Mouse (Mus musculus) gastrocnemius, adult 8-10 months (tissue): Measurements from ENCODE around the gene Fkbp9. TPM values are rescaled to one million over a fixed set of nuclear protein-coding genes. Genes with fewer than 3 reads are reported as not detected.
A peak's percentile ranks its signal among the peaks of the same experiment; 100 is the strongest.

Experiments used
- DNase-seq, 2 experiments: peaks; one replicate each; pipeline ENCODE4 v3.0.0; 2022; ENCODE audit warnings: low spot score in 2 of 2
- total RNA-seq, 4 experiments: library from RNA; stranded (reverse); gene quantifications; 2 replicates each; pipeline ENCODE4 v1.2.4; 2022

Gene Fkbp9
- 10 to 100 TPM; 58.9 to 65.0 (median 60.8) TPM for total RNA-seq

DNA sequence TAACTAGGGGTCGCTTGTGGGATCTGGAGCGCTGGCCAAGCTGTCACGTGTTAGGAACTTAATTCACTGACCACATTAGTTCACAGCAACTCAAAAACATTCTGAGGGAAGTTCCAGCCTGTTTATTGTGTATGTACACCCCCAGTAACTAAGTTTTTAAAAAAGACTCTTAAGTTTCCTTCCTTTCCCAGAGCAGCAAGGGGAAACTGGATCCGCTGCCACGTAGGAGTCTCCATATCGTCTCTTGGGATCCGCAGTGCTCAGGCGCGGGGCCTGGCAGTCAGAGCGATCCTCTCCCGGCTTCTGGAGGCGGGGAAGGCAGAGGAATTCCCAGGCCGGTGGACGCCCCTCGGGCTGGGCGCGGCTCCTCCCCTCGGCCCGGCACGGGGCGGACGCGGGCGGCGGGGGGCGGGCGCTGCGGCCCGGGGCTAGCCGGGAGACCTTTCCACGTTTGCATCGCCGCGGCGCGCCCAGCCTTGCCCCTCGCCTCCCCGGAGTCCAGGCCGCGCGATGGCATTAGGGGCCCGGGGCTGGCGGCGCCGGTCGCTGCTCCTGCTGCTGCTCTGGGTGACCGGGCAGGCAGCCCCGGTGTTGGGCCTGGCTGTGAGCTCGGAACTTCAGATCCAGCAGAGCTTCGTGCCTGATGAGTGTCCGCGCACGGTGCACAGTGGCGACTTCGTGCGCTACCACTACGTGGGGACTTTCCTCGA lies at the start of gene Fkbp9:
Fkbp9 (plus strand) TSS at position 363 of the 710 bp plus-strand sequence.
- DNase-seq, result peak; percentile 76 to 79

DNA sequence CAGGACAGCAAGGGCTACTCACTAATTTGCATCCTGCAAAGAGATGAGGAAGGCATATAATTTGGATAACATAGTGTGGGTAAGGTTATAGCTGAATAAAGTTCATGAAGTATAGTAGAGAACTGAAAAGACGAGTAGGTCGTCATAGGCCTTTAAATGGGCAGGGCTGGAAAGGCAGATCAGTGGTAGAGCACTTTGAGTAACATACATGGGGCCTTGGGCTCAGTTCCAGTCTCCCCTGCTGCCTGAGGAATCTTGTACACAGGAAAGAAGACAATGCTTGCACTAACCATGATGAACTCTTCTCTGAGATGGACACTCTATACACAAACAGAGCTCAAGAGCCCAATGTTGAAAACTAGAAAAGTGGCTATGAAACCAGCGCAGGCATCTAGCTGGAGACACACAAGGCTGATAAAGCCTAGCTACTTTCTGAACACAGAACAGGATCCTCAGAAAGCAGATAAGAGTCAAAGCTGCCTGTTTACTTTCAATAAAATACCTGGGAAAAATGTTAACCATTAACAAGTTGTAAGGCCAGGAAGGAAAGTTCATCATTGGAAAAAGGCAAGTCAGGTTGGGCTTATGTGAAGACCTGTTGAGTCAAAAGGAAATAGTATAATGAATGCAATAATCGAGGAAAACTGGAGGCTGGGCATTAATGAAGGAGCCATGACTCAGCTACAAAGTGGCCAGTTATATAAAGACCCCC lies 48.1 kb upstream of the Fkbp9 start:
- no peak for DNase-seq

DNA sequence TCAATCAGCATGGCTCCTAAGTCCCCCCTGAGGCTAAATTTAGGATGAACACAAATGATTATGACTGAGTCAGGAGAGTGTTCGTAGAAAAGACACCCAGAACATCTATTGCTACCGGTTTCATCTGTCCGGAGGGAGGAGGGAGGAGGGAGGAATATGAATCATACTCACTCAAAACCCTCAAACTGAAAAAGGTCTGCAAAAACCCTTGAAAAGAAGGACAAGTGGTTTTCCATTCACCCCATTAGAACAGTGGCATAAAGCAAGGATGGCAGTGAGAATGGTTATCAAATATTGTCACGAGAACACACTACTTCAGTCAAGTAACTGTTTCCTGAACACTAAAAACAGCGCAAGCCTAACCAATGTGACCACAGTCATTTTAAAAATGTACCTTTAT lies 46.8 kb upstream of the Fkbp9 start:
- DNase-seq, result no peak

DNA sequence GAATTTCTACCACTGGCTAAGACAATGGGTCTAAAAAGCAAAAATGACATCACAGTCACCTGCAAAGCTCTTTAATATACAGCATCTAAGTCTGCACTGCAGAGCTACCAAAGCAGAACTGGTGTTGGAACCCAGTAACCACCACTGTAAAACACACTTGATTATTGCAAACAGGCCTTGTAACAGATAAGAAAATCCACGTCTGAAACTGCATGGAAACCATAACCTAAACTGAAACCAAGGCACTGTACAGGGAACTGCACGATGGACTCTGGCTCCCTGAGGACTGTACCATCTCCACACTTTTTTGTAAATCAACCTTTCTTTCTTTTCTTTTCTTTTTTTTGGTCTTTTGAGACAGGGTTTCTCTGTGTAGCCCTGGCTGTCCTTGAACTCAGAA lies 44.2 kb upstream of the Fkbp9 start:
- no peak for DNase-seq

DNA sequence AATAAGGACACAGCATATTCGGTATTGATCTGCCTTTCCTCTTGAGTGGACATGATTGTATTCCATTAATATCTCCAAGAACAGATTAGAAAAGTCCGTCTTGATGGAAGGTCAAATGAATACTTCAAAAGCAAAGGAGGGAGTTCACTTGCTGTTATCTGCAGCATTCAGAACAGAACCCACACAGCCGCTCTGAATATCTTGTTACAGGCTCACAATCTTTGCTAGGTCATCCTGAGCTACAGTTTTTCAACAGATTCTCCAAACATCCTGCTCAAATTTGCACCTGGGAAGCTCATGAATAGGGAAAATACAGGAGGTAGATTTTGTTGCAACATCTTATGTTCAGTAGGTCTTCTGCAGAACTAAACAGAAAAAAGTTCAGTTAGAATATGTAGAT lies 42.5 kb upstream of the Fkbp9 start:
- DNase-seq, result no peak

DNA sequence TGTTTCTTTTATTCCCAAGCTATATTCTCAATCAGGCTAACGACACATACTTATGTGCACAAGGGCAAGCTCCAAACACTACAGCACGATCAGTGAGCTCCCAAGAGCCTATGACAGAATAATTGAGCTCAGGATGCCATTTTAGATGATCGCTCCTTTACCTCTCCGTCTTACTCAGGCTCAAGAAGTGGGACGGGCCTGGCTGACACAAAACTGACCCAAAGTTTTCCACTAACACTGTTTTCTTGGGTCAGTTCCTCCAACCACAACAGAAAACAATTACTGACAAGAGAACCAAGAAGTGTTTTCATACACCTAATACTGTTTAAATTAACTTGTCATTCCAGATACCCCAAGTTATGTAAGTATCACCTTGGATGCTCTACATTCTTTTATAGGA lies 37.0 kb upstream of the Fkbp9 start:
- DNase-seq, result no peak

DNA sequence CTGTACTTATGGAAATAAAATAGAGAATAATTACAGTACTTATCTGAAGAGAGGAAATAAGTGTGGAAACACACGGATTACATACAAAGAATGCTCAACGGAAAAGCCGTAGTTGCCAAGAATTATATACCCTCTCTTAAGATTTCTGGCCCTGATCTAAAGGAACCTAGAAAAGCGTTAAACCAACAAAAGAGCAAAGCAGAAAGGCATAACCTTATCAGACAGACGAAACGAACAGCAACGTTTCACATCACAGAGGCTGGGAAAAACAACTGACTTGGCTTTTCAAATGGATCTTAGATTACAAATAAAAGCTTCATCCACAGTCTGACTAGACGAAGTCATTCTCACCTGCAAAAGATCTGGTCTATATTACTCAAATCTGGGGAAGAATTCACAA lies 35.6 kb upstream of the Fkbp9 start:
- no peak for DNase-seq

DNA sequence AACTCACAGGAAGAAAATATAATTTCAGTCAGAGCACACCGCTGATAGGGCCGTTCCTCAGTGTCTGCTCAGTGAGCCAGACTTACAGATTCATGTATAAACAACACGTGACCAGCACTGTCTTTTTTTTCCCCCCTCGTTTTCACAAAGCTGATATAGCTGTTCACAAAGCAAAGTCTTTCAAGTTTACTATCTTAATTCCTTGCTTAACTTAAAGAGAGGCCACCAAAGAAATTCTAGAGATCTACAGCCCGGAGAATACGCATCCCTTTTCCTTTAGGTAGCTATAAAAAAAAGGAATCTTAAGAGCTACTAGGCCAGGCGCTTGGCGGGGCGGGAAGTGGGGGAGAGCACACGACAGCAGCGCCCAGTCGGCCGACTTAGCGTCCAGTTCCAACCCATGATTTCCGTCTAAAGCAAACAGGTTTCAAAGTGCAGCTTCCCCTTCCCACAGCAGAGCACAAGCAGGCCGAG lies 35.2 kb upstream of the Fkbp9 start:
- no peak for DNase-seq

DNA sequence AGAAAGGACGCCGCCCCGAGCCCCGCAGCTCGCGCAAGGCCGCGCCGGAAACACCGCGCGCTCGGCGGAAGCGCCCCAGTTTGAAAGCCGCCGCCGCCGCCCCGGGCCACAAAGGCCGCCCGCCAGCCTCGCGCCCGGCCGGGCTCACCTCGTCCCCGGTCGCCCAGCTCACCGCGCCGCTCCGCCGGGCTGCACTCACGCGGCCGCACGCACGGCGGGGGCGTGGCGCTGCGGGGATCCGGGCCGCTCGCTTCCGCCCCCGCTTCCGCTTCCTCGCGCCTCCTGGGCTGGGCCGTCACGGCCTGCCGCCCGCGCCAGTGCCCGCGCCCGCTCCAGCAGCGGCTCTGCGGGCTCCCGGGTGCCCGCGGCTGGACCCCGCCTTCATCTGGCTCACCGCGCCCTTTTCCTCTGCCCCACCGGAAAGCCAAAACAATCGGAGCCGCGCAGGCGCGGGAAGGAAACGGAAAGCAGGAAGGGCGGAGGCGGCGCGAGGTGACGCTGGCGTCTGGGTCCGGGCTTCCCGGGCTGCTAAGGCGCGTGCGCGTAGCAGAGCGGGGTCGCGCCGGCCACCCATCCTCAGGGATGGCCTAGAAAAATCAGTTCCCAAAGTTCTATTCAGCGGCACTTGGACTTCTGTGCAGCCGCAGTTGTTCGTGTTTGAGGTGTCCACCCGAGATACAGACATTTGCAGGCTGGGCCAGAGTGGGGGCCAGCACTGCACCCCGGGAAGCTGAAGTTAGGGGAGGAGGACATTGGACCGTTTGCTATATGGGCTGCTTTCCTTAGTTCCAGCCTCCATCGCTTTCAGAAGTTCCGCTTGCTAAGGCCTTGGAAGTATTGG lies 34.3 kb upstream of the Fkbp9 start, which contains the start of gene Kbtbd2:
Kbtbd2 (minus strand) TSS at position 503 of the 841 bp plus-strand sequence.
- DNase-seq, result peak; percentile 85 to 92

DNA sequence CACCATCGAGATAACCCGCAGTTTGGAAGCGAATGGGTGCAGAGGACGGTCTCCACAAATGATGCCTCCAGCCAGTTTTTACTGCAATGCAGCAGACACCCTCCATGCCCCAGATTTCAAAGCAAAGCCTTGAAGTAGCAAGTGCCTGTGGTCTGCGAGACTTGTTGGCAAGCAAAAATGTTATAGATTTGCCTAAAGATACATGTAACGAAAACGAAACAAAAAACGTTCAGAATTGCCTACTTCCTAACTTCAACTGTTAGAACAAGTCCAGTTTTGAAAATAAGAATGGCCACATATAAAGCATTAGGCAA lies 33.8 kb upstream of the Fkbp9 start:
- DNase-seq, result no peak

DNA sequence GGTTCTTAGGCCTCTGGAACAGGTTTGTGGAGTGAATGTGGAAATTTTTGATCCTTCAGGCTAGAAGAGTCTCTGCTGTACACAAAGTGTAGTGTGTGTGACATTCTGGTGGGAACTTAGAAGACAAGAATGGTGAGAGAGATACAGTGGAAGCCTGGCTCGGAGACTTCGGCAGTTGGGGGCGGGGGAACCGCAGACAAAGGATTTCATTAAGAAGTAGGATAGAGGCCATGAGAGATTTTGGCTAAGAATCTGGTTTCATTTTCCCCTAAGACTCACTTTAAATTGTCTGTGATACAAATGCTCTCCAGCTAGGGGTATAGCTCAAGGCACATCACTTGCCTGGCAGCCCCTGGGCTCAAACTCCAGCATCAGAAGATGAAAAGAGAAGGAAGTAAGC lies 26.8 kb upstream of the Fkbp9 start:
- no peak for DNase-seq

DNA sequence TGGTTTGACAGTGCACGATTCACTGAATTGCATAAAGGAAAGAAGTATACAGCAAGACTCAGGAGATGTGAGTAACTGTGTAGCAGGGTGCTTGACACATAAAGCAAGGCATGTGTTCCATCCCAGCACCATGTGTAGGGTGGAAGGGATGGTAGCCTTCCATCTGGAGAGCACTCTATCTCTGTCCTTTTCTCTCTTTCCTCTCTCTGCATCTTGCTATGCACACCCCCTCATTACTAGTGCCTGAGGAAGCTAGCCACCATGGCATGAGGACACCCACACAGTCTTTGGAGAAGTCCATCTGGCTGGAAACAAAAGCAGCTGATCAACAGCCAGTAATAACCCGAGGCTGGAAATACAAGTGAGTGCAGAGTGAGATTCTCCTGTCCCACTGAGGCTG lies 25.7 kb upstream of the Fkbp9 start:
- DNase-seq, result no peak

DNA sequence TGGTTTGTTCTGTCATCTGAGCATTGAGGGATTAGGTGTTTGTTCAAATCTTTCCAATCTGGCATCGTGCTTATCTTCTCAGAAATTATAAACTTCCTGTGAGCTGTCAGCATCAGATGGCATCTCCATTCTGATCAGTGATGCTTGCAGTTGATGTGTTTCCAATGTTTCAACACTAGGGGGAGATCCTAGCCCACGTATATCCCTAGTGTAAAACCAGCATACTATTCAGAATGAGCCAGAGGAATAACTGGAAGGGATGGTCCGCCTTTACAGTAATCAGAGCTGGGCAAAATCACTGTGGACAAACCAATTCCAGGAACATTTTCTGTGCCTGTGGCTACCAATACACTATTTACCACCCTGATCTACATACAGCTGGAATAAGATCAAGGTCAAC lies 23.2 kb upstream of the Fkbp9 start:
- no peak for DNase-seq

DNA sequence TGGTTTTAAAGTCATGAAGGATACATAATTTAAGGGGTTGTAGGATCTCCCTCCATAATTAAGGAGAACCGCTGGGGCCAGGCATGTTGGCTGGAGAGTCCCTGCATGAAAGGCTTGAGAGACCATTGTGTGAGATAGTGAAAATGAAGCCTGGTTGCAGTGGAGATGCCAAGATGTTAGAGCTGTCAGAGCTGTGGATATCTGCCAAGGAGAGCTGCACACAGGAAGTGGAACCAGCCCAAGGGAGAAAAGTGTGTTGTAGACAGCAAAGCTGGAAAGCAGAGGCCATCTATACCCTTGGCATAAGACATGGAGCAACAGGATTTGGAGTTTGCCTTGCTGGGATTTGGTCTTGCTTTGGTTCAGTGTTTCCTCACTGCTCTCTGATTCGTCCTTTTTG lies 18.5 kb upstream of the Fkbp9 start:
- no peak for DNase-seq

DNA sequence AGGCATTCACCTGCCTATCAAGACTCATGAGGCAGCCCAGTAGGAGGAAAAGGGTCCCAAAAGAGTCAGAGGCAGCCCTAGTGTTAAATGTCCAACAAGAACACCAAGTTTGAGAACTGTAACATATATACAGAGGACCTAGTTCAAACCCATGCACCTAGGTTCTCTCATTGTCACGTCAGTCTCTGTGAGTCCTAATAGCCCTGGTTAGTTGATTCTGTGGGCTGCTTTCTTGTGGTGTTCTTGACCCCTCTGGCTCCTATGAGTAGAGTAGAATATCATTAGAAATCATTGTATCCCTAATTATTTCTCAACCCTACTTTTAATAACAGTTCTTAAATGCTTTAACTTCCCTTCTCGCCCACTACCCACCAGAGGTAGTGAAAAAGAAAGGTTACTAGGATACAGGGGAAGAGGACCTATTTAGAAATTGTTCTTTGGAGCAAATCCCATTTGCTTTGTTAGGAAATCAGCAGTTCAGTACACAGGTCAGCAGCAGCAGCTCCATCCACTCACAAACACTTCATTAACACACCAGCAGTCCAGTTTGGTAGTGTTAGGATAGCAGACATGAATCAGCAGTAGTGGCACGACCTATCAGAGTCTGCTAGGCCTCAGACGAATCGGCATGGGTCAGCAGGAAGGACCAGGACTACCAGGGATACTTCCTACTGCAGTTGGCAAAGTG lies 13.3 kb upstream of the Fkbp9 start:
- DNase-seq, result no peak

DNA sequence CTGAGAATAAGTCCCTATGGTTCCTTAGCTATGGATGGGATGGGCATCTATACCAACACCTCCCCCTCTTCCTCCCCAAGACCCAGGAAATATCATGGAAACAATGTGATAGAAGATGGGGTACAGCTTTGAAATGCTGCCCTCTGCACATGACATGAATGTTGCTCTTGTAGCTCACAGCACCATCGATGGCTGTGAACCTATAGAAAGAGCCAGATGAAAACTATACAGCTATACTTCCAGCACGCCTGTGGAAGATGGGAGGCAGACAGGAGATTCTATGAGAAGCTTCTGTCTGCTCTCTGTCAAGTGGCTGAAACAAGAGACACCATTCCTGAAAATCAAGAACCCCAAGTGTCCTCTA lies 12.8 kb upstream of the Fkbp9 start:
- DNase-seq, result no peak

DNA sequence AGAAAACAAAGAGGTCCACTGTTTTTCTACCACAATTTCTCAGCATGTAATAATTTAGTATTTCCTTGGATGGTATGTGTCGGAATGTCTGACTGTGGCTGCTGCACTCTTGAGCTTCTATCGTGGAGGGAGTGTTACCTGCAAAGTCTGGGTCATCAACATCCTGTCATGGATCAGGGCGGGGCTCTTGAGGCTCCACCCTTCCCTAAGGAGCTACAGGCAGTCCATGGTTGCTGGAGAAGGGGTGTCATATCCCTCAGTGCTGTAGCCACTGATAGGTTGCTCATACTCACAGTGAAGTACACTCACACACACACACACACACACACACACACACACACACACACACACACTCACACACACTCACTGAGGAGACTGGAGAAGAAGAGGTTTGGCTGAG lies 6.2 kb upstream of the Fkbp9 start:
- no peak for DNase-seq

DNA sequence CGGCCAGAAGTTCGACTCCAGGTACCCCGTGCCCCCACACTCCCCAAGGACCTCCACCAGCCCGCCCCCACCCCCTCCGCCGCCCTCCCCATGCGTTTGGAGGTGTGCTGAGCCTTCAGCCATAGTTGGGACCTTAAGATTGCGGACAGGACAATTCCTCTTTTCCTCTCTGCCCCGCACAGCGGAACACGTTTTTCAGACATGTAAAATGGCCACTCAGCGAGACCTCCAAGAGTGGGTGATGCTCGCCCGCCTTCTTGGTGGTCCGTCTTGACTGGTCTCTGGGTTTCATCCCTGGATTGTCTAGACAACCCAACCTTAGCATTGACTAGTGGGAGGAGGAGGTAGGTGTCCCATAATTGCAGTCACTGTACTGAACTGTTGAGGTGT lies 543 bp downstream of the Fkbp9 start:
- no peak for DNase-seq

DNA sequence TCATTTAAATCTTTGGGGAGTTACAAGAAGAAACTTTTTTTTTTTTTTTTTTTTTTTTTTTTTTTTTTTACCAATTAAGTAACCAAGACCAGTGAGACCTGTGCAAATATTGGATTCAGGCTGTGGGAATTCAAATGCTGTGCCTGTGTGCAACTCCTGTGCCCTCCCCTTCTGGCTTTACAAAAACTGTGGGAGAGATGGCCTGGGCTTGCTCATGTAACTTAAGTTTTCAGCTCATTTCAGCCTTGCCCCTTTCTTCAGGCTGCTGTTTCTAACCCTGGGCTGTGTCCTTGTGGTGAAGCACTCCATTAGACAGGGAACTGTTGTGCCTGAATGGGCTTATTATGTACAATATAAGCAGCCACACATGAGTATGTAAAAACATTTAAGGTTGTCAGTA lies 971 bp downstream of the Fkbp9 start:
- no peak for DNase-seq

DNA sequence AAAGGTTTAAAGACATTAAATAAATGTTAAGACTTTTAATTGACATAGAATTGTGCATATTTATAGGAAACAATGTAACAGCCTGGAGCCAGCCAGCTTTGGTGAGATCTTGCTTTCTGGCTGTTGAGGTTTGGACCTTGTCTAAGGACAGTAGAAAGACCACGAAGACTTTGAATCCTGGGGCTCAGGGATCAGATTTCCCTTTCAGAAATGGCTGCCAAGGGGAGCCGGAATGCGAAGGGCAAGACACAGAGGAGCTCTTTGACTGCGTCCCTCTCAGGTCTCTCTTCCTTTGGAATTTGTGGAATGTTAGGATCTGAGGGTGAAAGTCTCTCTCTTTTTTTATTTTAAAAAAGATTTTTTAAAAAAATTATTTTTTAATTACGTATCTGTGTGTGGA lies 2.9 kb downstream of the Fkbp9 start:
- no peak for DNase-seq

DNA sequence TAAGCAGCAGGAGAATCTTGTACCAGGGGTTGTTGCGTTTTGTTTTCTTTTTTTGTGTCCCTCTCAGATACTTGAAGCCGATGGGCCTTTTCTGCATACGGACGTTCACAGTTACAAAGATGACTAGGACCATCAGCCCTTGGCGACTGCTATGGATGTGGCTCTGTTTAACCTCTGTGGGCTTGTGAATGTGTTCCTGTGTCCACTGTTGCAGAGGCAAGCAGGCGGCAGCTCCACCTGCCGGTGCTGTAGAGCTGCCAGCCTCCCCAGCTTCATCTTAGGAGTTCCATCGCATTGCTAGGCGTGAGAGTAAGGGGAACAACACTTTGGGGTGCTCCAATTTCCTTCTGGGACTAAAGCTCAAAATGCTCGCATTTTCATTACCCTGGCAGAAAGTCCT lies 3.7 kb downstream of the Fkbp9 start:
- no peak for DNase-seq

DNA sequence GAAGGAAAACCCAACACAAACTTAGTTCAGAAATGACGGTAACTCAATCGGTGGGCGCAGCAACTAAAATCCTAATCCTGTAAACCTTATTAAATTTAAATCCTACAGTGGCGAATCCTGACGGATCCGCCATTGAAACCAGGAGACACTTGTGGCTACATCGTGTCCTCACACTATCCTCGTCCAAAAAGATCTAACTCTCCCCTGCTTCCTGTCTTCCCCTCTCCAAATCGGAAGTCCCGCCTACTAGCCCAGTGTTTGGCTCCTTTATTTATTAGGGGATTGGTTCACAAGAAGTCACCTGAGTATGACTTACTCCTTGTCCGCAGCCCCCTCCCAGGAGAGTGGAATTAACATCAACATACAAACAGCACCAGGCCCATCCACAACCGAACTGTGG lies 5.3 kb downstream of the Fkbp9 start:
- no peak for DNase-seq
